Mouse (Mus musculus) embryonic facial prominence, embryonic 12.5 days (tissue): ENCODE results near the gene Trmt112. TPM values are rescaled to one million over a fixed set of nuclear protein-coding genes. Genes with fewer than 3 reads are reported as not detected.

Experiments used
- ATAC-seq: fragments of 200-750 bp; cut with Nextera tagmentation; 2 replicates; pipeline ENCODE4 v1.8.0; 2017; ENCODE audit not compliant: insufficient number of reproducible peaks, insufficient read depth, low FRiP score, low TSS enrichment
- H3K27ac ChIP-seq: fragments of 300-500 bp; sonication (generic); 2 replicates; pipeline ENCODE4 v1.5.1; 2016; ENCODE audit warnings: mild to moderate bottlenecking
- H3K27me3 ChIP-seq: fragments of 300-500 bp; sonication (generic); 2 replicates; pipeline ENCODE4 v1.6.1; 2016; ENCODE audit warnings: mild to moderate bottlenecking, moderate library complexity
- H3K36me3 ChIP-seq: fragments of 300-500 bp; sonication (generic); 2 replicates; pipeline ENCODE4 v1.6.1; 2016; ENCODE audit warnings: mild to moderate bottlenecking
- H3K4me1 ChIP-seq: fragments of 300-500 bp; sonication (generic); 2 replicates; pipeline ENCODE4 v1.6.1; 2016
- H3K4me2 ChIP-seq: fragments of 300-500 bp; sonication (generic); replicated peaks from 2 replicates; pipeline ENCODE4 v1.6.1; 2016; ENCODE audit warnings: mild to moderate bottlenecking, moderate library complexity
- H3K4me3 ChIP-seq: fragments of 300-500 bp; sonication (generic); 2 replicates; pipeline ENCODE4 v1.5.1; 2016; ENCODE audit warnings: mild to moderate bottlenecking
- H3K9ac ChIP-seq: fragments of 300-500 bp; sonication (generic); 2 replicates; pipeline ENCODE4 v1.6.1; 2016; ENCODE audit warnings: mild to moderate bottlenecking, moderate library complexity
- H3K9me3 ChIP-seq: fragments of 300-500 bp; sonication (generic); 2 replicates; pipeline ENCODE4 v1.6.1; 2016; ENCODE audit warnings: mild to moderate bottlenecking, moderate library complexity
- WGBS: fragments of 180-500 bp; shearing (Covaris S2); methylation state at CpG from one replicate; pipeline ENCODE4 v1.1.7; 2016; 5-methylcytosine and 5-hydroxymethylcytosine counted together
- polyA plus RNA-seq: library from polyadenylated mRNA; unstranded; fragments of >200 nt; fragmentation: Nextera tagmentation; extraction: Ambion mirVana; gene quantifications from 2 replicates; pipeline ENCODE4 v1.2.1, GENCODE M21; 2016

Trmt112 gene
- polyA plus RNA-seq: 142 and 157 TPM in 2 replicates

DNA sequence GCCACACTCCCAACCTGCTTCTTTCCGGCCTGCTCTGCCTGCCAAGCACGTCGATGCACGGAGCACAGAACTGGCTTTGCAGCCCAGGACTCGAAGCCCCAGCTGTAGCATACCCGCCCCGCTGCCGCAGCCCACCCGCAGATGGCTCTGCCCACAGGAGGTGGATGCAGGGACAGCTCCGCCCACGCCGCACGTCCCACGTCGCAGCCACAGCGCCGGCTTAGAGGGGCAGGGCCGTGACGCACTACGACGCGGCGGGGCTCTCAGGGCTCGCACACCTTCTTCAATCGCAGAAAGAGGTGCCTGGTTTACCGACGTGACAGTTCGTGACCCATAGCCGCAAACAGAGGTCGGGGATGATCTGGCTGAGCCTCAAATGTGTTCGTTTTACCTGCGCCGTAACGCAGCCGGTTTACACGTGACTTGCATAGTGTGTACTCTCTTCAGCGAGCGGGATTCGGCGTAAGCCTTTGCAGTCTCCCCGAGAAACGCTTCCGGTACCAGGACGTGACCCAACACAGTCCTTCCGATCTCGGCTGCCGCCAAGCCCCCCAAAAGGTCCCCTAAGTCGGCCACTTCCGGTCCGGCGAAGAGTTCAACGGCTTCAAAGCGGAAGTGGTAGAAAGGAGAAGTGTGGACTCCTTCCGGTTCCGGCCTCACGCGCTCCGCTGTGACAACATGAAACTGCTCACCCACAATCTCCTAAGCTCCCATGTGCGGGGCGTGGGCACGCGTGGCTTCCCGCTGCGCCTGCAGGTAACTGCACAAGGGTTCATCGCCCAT, at the start of gene Trmt112, which contains the start of gene Prdx5:
Gene Trmt112 (plus strand): TSS at position 192 of the 783 bp plus-strand sequence.
Gene Prdx5 (minus strand): TSS at position 600 of the 783 bp plus-strand sequence.
- peak within 1 kb of the TSS; percentile 65 for H3K9ac ChIP-seq

GRCm38 (mm10) chr19:6859971-6860370, 49.5 kb upstream of the Trmt112 start:
- 84% methylated on average over 3 of the region's 3 CpGs for WGBS

More for the DNA sequence above, at the start of gene Trmt112, which contains the start of gene Prdx5:
- Histone ChIP-seq H3K4me3 (peak within 1 kb of the TSS; percentile 61), H3K4me1 (peaks cover 26% of the 10 kb centered on the region), H3K9me3 (no peaks in the 10 kb centered on the region), H3K27me3 (no peaks in the 10 kb centered on the region), H3K27ac (peak within 1 kb of the TSS; percentile 97), H3K36me3 (peaks cover 52% of the 10 kb centered on the region), H3K4me2 (peak within 1 kb of the TSS; percentile 78)
- peak; percentile 92 for ATAC-seq
- under 1% methylated on average over 65 of the region's 65 CpGs for WGBS

DNA sequence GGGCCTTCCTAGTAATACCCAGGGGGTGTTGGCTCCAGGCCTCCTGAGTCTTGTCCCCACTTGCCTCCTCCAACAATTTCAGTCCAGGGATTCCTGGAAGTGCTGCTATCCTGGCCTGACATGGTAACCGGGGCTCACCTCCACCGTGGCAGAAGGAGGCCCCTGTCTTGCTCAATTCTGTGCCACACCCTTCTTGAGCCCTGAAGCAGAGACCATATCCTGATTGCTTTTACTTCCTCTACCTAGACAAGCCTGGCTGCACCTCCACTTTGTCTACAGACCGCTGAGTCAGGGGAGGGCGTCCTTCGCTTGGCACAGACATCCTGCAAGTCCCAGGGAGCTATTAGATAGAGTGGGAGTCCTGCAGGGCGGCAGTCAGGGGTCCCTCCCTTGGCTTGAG, 48.8 kb upstream of the Trmt112 start:
- no peak overlapping the region for H3K4me3 ChIP-seq
- peaks cover 4% of the 10 kb centered on the region for H3K27me3 ChIP-seq
- no peaks in the 10 kb centered on the region for H3K9me3 ChIP-seq
- no peak overlapping the region for H3K27ac ChIP-seq
- no peaks in the 10 kb centered on the region for H3K36me3 ChIP-seq
- H3K9ac ChIP-seq: no peak overlapping the region
- H3K4me1 ChIP-seq: peaks cover under 1% of the 10 kb centered on the region; the same call in 1 of the 2 replicates
- ATAC-seq: no peak
- no peak overlapping the region for H3K4me2 ChIP-seq
- 76% methylated on average over 6 of the region's 6 CpGs for WGBS

More at GRCm38 (mm10) chr19:6859971-6860370, 49.5 kb upstream of the Trmt112 start:
- H3K4me2 ChIP-seq: no peak overlapping the region
- ATAC-seq: no peak
- no peaks in the 10 kb centered on the region for H3K9me3 ChIP-seq
- H3K27ac ChIP-seq: no peak overlapping the region
- no peak overlapping the region for H3K4me3 ChIP-seq
- H3K9ac ChIP-seq: no peak overlapping the region
- H3K36me3 ChIP-seq: no peaks in the 10 kb centered on the region
- peaks cover 6% of the 10 kb centered on the region for H3K27me3 ChIP-seq
- peaks cover 6% of the 10 kb centered on the region; the same call in 1 of the 2 replicates for H3K4me1 ChIP-seq

DNA sequence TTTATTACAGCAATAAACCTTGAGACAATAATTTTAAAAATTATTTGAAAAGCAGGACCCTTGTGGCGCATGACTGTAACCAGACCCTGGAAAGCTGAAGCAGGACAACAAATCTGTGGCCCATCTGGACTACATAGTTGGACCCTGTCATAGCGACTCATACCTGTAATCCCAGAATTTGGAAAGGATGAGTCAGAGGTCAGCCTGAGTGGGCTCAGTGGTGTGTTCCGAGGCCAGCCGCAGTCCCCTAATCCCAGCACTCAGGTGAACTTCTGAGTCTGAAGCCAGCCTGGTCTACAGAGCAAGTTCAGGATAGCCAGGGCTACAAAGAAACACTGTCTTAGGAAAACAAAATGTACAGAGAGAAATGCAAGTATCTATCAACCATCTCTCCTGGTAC, 48.0 kb upstream of the Trmt112 start:
- no peaks in the 10 kb centered on the region for H3K4me1 ChIP-seq
- ATAC-seq: no peak
- no peaks in the 10 kb centered on the region for H3K36me3 ChIP-seq
- 85% methylated on average over 4 of the region's 4 CpGs for WGBS
- H3K4me3 ChIP-seq: no peak overlapping the region
- no peak overlapping the region for H3K4me2 ChIP-seq
- H3K27me3 ChIP-seq: no peaks in the 10 kb centered on the region
- H3K9ac ChIP-seq: no peak overlapping the region
- no peaks in the 10 kb centered on the region for H3K9me3 ChIP-seq
- H3K27ac ChIP-seq: no peak overlapping the region

- Histone ChIP-seq H3K36me3 (no peaks in the 10 kb centered on the region), H3K27me3 (no peaks in the 10 kb centered on the region), H3K9ac (no peak overlapping the region), H3K9me3 (no peaks in the 10 kb centered on the region), H3K4me2 (peak overlapping the region; percentile 22; the same call in 1 of the 2 replicates), H3K27ac (no peak overlapping the region), H3K4me3 (no peak overlapping the region), H3K4me1 (no peaks in the 10 kb centered on the region)
- WGBS: 4% methylated on average over 5 of the region's 5 CpGs
- ATAC-seq: no peak
Measured at GRCm38 (mm10) chr19:6869355-6869754, 40.1 kb upstream of the Trmt112 start.

DNA sequence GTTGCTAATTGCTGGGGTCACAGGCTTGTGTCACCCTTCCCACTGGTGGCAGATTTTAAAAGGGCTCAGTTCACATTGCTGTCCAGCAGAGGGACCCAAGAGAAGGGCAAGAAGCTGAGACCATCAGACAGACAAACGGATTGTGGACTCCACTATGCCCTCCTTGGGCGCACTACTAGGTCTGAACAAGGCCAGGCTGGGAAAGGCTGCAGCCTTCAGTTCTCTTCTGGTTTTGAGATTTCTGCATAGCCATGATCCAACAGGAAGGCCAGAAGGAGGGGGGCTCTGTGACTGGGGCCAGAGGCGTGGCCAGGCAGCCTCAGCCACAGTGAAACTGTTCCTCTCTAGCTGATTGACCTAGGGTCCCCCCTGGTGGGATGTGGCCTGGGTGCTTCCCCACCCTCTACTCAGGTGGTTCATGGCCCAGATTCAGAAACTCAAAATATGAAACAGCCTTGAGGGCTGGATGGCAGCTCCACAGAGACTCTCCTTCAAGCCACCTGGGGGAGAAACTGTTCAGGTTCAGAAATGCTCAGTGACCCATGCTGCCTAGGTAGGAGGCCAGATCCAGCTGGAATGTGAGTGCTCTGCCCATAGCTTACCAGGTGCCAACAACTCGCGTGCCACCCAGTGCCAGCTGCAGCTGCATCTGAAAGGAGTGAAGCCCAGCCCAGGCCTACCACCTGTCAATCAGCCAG, 37.8 kb upstream of the Trmt112 start:
- Histone ChIP-seq H3K27me3 (no peaks in the 10 kb centered on the region), H3K36me3 (no peaks in the 10 kb centered on the region), H3K4me3 (no peak overlapping the region), H3K4me1 (no peaks in the 10 kb centered on the region), H3K27ac (no peak overlapping the region), H3K9me3 (no peaks in the 10 kb centered on the region), H3K4me2 (no peak overlapping the region), H3K9ac (no peak overlapping the region)
- ATAC-seq: no peak
- WGBS: 63% methylated on average over 5 of the region's 5 CpGs

DNA sequence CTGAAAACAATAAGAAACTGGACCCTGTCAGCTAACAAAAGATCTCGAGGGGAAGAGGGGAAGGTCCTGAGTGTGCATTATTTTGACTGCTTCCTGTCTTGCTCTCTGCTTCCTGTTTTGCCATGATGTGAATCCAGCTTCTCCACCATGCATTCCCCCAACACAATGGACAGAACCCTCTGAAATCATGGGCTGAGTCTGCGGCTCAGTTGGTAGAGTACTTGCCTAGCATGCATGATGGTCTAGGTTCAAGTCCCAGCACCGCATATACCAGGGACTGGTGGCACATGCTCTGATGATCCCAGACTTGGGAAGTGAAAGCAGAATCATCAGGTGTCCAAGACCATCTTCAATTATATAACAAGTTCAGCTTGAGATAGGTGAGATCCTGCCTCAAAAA, 36.8 kb upstream of the Trmt112 start:
- Histone ChIP-seq H3K36me3 (no peaks in the 10 kb centered on the region), H3K4me3 (no peak overlapping the region), H3K27ac (no peak overlapping the region), H3K27me3 (no peaks in the 10 kb centered on the region), H3K4me2 (no peak overlapping the region), H3K4me1 (no peaks in the 10 kb centered on the region), H3K9me3 (no peaks in the 10 kb centered on the region), H3K9ac (no peak overlapping the region)
- 70% methylated on average over 3 of the region's 3 CpGs for WGBS
- ATAC-seq: no peak

DNA sequence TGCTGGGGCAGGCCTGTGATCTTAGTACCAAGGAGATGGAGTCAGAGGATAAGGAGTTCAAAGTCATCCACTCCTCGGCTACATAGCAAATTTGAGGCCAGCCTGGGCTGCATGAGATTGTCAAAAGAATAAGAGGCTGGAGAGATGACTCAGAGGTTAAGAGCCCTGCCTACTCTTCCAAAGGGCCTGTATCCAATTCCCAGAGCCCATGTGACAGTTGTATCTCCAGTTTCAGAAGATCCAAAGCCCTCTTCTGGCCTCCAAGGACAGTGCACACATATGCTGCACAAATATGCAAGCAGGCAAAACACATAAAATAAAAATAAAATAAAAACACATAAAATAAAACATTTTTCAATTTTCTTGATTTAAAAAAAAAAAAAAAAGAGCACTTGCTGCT, 35.2 kb upstream of the Trmt112 start:
- H3K27me3 ChIP-seq: no peaks in the 10 kb centered on the region
- no peaks in the 10 kb centered on the region for H3K4me1 ChIP-seq
- H3K27ac ChIP-seq: no peak overlapping the region
- WGBS: 83% methylated on average over 1 of the region's 1 CpGs
- no peaks in the 10 kb centered on the region for H3K36me3 ChIP-seq
- H3K9ac ChIP-seq: no peak overlapping the region
- H3K9me3 ChIP-seq: no peaks in the 10 kb centered on the region
- no peak overlapping the region for H3K4me2 ChIP-seq
- no peak for ATAC-seq
- H3K4me3 ChIP-seq: no peak overlapping the region

GRCm38 (mm10) chr19:6875834-6876233, 33.7 kb upstream of the Trmt112 start:
- Histone ChIP-seq H3K36me3 (no peaks in the 10 kb centered on the region), H3K9ac (no peak overlapping the region), H3K4me2 (no peak overlapping the region), H3K27me3 (no peaks in the 10 kb centered on the region), H3K9me3 (peaks cover 3% of the 10 kb centered on the region; the same call in 1 of the 2 replicates), H3K4me3 (no peak overlapping the region), H3K4me1 (no peaks in the 10 kb centered on the region), H3K27ac (no peak overlapping the region)
- WGBS: 83% methylated on average over 6 of the region's 6 CpGs
- no peak for ATAC-seq

GRCm38 (mm10) chr19:6876799-6877198, 32.7 kb upstream of the Trmt112 start:
- Histone ChIP-seq H3K9ac (no peak overlapping the region), H3K27me3 (no peaks in the 10 kb centered on the region), H3K4me1 (no peaks in the 10 kb centered on the region), H3K4me2 (no peak overlapping the region), H3K36me3 (no peaks in the 10 kb centered on the region), H3K9me3 (peaks cover 4% of the 10 kb centered on the region; the same call in 1 of the 2 replicates), H3K27ac (no peak overlapping the region), H3K4me3 (no peak overlapping the region)
- ATAC-seq: no peak

DNA sequence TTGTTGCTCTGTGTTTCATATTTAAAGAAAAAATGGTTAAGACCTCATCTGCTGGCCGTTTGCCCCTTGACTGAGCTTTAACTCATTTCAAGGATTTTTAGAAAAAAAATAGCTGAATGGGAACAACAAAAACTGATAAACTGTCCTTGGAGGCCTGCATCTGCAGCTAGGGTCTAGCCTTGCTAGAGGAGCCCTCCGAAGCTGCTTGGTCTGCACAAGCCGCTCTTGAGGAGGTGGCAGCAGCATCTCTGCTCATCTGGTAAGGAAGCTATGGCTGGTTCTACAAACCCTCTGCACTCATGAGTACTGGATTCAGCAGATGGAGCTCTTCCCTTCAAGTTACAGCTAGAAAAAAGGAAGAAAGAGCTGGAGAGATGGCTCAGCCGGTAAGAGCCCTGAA, 31.5 kb upstream of the Trmt112 start:
- Histone ChIP-seq H3K4me3 (no peak overlapping the region), H3K4me1 (no peaks in the 10 kb centered on the region), H3K27ac (no peak overlapping the region), H3K36me3 (no peaks in the 10 kb centered on the region), H3K9me3 (peaks cover 4% of the 10 kb centered on the region; the same call in 1 of the 2 replicates), H3K4me2 (no peak overlapping the region), H3K9ac (no peak overlapping the region), H3K27me3 (no peaks in the 10 kb centered on the region)
- ATAC-seq: no peak
- 88% methylated on average over 4 of the region's 4 CpGs for WGBS

GRCm38 (mm10) chr19:6892512-6892911, 17.0 kb upstream of the Trmt112 start:
- Histone ChIP-seq H3K27me3 (no peaks in the 10 kb centered on the region), H3K36me3 (no peaks in the 10 kb centered on the region), H3K4me1 (no peaks in the 10 kb centered on the region), H3K27ac (no peak overlapping the region), H3K4me2 (no peak overlapping the region), H3K4me3 (no peak overlapping the region), H3K9me3 (0 out of 2 replicates have a peak, but pooled peaks cover 3% of the 10 kb centered on the region), H3K9ac (no peak overlapping the region)
- whole genome bisulfite sequencing: 56% methylated on average over 4 of the region's 4 CpGs
- no peak for ATAC-seq
